Mouse (Mus musculus): ENCODE data around the gene Tmem45a2. TPM values are rescaled to one million over a fixed set of nuclear protein-coding genes. Genes with fewer than 3 reads are reported as not detected.

Tmem45a2 gene
- total RNA-seq, 2 experiments from 2014 or later = 0.22 TPM; not detected in 1

Other genes starting within 250 kb of the Tmem45a2 start
- 1 to 10 TPM in 1 of 2 experiments, under 1 TPM in 1; 0.54 to 1.4 TPM for gene Tmem45a, start 185.2 kb downstream of the Tmem45a2 start, total RNA-seq (2021)
- 1 to 10 TPM; 3.1 to 3.7 TPM for gene Lnp1, start 143.3 kb downstream of the Tmem45a2 start, total RNA-seq (2021)
- 10 to 100 TPM; 97.4 to 99.5 TPM for gene Tomm70a, start 50.3 kb upstream of the Tmem45a2 start, total RNA-seq (2021)
- gene Nit2, start 96.0 kb upstream of the Tmem45a2 start, total RNA-seq (2021) = 10 to 100 TPM; 13.6 to 14.8 TPM
- 10 to 100 TPM; 43.5 to 52.4 TPM for gene Tbc1d23, start 160.1 kb upstream of the Tmem45a2 start, total RNA-seq (2021)
- under 1 TPM; 0.25 to 0.82 TPM for gene Tmem30c, start 221.5 kb upstream of the Tmem45a2 start, total RNA-seq (2021)

Data from left cerebral cortex, postnatal 36 days (tissue).